Mouse (Mus musculus): ENCODE results near the gene Fbxl15. TPM values are rescaled to one million over a fixed set of nuclear protein-coding genes. Genes with fewer than 3 reads are reported as not detected.
A peak's percentile ranks its signal among the peaks of the same experiment; 100 is the strongest.

Fbxl15 gene
- polyA plus RNA-seq, 1 experiment from 2014 or later = 13.0 TPM

GRCm38 (mm10) chr19:46326019-46326755 is 1.8 kb upstream of the Fbxl15 start:
- H3K4me1 ChIP-seq (ENCODE audit: insufficient read depth, low read depth, low read length) = peaks cover 20% of the 10 kb centered on the region
- H3K4me2 ChIP-seq (replicated peaks; ENCODE audit: low read depth, low read length) = no peak overlapping the region
- H3K9ac ChIP-seq (replicated peaks; ENCODE audit: low read depth) = no peak overlapping the region
- DNase-seq (ENCODE audit: low spot score) = no peak
- no peak overlapping the region for H3K4me3 ChIP-seq (ENCODE audit: low read depth, low read length)
- H3K27ac ChIP-seq (ENCODE audit: low read length) = no peak overlapping the region
- TF ChIP-seq CTCF (IDR thresholded peaks at IDR 0.05) (no peak), EP300 (IDR thresholded peaks at IDR 0.05) (no peak)
- ATAC-seq = no peak
- H3K36me3 ChIP-seq (ENCODE audit: insufficient read depth, low read length) = 0 out of 2 replicates have a peak, but pooled peaks cover 3% of the 10 kb centered on the region
- 6% methylated on average over 25 of the region's 29 CpGs for WGBS
- peaks cover 31% of the 10 kb centered on the region for H3K27me3 ChIP-seq (replicated peaks; ENCODE audit: insufficient read depth, low read length)
- no peaks in the 10 kb centered on the region for H3K9me3 ChIP-seq (ENCODE audit: low read length)

- H3K4me3 ChIP-seq (ENCODE audit: low read depth, low read length) = peak within 1 kb of the TSS; percentile 61
- peak within 1 kb of the TSS; percentile 86 for H3K27ac ChIP-seq (ENCODE audit: low read length)
- peak; percentile 18 for DNase-seq (ENCODE audit: low spot score)
- H3K36me3 ChIP-seq (ENCODE audit: insufficient read depth, low read length) = 0 out of 2 replicates have a peak, but pooled peaks cover 3% of the 10 kb centered on the region
- WGBS = 2% methylated on average over 33 of the region's 35 CpGs
- no peak within 1 kb of the TSS for H3K9ac ChIP-seq (replicated peaks; ENCODE audit: low read depth)
- H3K4me2 ChIP-seq (replicated peaks; ENCODE audit: low read depth, low read length) = peak within 1 kb of the TSS; percentile 99
- peaks cover 20% of the 10 kb centered on the region for H3K4me1 ChIP-seq (ENCODE audit: insufficient read depth, low read depth, low read length)
- no peaks in the 10 kb centered on the region for H3K9me3 ChIP-seq (ENCODE audit: low read length)
- peaks cover 27% of the 10 kb centered on the region for H3K27me3 ChIP-seq (replicated peaks; ENCODE audit: insufficient read depth, low read length)
- no peak for ATAC-seq
- TF ChIP-seq CTCF (IDR thresholded peaks at IDR 0.05) = no peak
- TF ChIP-seq EP300 (IDR thresholded peaks at IDR 0.05) = no peak
Observed at GRCm38 (mm10) chr19:46326756-46327305, 1.2 kb upstream of the Fbxl15 start, which contains the start of gene Psd. Gene Psd, minus strand, starts transcription at chr19:46327156.

- Histone ChIP-seq H3K27ac (ENCODE audit: low read length) (peak overlapping the region; percentile 86; the same call in 1 of the 2 replicates), H3K9me3 (ENCODE audit: low read length) (no peaks in the 10 kb centered on the region), H3K4me1 (ENCODE audit: insufficient read depth, low read depth, low read length) (peaks cover 20% of the 10 kb centered on the region), H3K27me3 (replicated peaks; ENCODE audit: insufficient read depth, low read length) (peaks cover 26% of the 10 kb centered on the region), H3K4me3 (ENCODE audit: low read depth, low read length) (peak overlapping the region; percentile 61), H3K36me3 (ENCODE audit: insufficient read depth, low read length) (0 out of 2 replicates have a peak, but pooled peaks cover 3% of the 10 kb centered on the region), H3K9ac (replicated peaks; ENCODE audit: low read depth) (no peak overlapping the region), H3K4me2 (replicated peaks; ENCODE audit: low read depth, low read length) (peak overlapping the region; percentile 99)
- ATAC-seq (no peak), DNase-seq (ENCODE audit: low spot score) (no peak)
- TF ChIP-seq CTCF (IDR thresholded peaks at IDR 0.05) (no peak; the same call in 1 of the 2 replicates), EP300 (IDR thresholded peaks at IDR 0.05) (no peak)
- WGBS = 23% methylated on average over 14 of the region's 14 CpGs
Observed at GRCm38 (mm10) chr19:46327531-46328064, 386 bp upstream of the Fbxl15 start.

- H3K4me2 ChIP-seq (replicated peaks; ENCODE audit: low read depth, low read length) = peak overlapping the region; percentile 99
- H3K4me1 ChIP-seq (ENCODE audit: insufficient read depth, low read depth, low read length) = peaks cover 20% of the 10 kb centered on the region
- no peaks in the 10 kb centered on the region for H3K9me3 ChIP-seq (ENCODE audit: low read length)
- ATAC-seq = peak; percentile 2; the same call in 1 of the 2 replicates
- H3K9ac ChIP-seq (replicated peaks; ENCODE audit: low read depth) = peak overlapping the region; percentile 30; the same call in 1 of the 2 replicates
- WGBS = 2% methylated on average over 53 of the region's 54 CpGs
- 0 out of 2 replicates have a peak, but pooled peaks cover 3% of the 10 kb centered on the region for H3K36me3 ChIP-seq (ENCODE audit: insufficient read depth, low read length)
- peaks cover 23% of the 10 kb centered on the region for H3K27me3 ChIP-seq (replicated peaks; ENCODE audit: insufficient read depth, low read length)
- DNase-seq (ENCODE audit: low spot score) = no peak
- 0 out of 2 replicates have a peak overlapping the region, but pooled peaks have one; percentile 86 for H3K27ac ChIP-seq (ENCODE audit: low read length)
- peak overlapping the region; percentile 61 for H3K4me3 ChIP-seq (ENCODE audit: low read depth, low read length)
- TF ChIP-seq EP300 (IDR thresholded peaks at IDR 0.05) (no peak), CTCF (IDR thresholded peaks at IDR 0.05) (no peak)
Observed at GRCm38 (mm10) chr19:46329031-46329641, 1.2 kb downstream of the Fbxl15 start.

- peak; percentile 92 for DNase-seq (ENCODE audit: low spot score)
- Histone ChIP-seq H3K9me3 (ENCODE audit: low read length) (no peaks in the 10 kb centered on the region), H3K36me3 (ENCODE audit: insufficient read depth, low read length) (0 out of 2 replicates have a peak, but pooled peaks cover 3% of the 10 kb centered on the region), H3K4me3 (ENCODE audit: low read depth, low read length) (no peak overlapping the region), H3K4me2 (replicated peaks; ENCODE audit: low read depth, low read length) (no peak overlapping the region; the same call in 1 of the 2 replicates), H3K27me3 (replicated peaks; ENCODE audit: insufficient read depth, low read length) (peaks cover 15% of the 10 kb centered on the region), H3K27ac (ENCODE audit: low read length) (no peak overlapping the region), H3K9ac (replicated peaks; ENCODE audit: low read depth) (no peak overlapping the region), H3K4me1 (ENCODE audit: insufficient read depth, low read depth, low read length) (peaks cover 20% of the 10 kb centered on the region)
- TF ChIP-seq CTCF (IDR thresholded peaks at IDR 0.05) = peak; percentile 97
- TF ChIP-seq EP300 (IDR thresholded peaks at IDR 0.05) = no peak
- 5% methylated on average over 16 of the region's 16 CpGs for WGBS
- ATAC-seq = peak; percentile 58
Observed at GRCm38 (mm10) chr19:46329951-46330350, 2.0 kb downstream of the Fbxl15 start.

GRCm38 (mm10) chr19:46330696-46331095 is 2.7 kb downstream of the Fbxl15 start:
- TF ChIP-seq CTCF (IDR thresholded peaks at IDR 0.05) (no peak), EP300 (IDR thresholded peaks at IDR 0.05) (no peak)
- Histone ChIP-seq H3K27me3 (replicated peaks; ENCODE audit: insufficient read depth, low read length) (0 out of 2 replicates have a peak, but pooled peaks cover 10% of the 10 kb centered on the region), H3K9me3 (ENCODE audit: low read length) (no peaks in the 10 kb centered on the region), H3K27ac (ENCODE audit: low read length) (no peak overlapping the region), H3K36me3 (ENCODE audit: insufficient read depth, low read length) (0 out of 2 replicates have a peak, but pooled peaks cover 3% of the 10 kb centered on the region), H3K4me3 (ENCODE audit: low read depth, low read length) (no peak overlapping the region), H3K4me2 (replicated peaks; ENCODE audit: low read depth, low read length) (no peak overlapping the region), H3K4me1 (ENCODE audit: insufficient read depth, low read depth, low read length) (peaks cover 20% of the 10 kb centered on the region), H3K9ac (replicated peaks; ENCODE audit: low read depth) (no peak overlapping the region)
- WGBS = 91% methylated on average over 12 of the region's 12 CpGs
- DNase-seq (ENCODE audit: low spot score) (no peak), ATAC-seq (no peak)
